Mouse (Mus musculus) thymus, postnatal 36 days (tissue): ENCODE data around the gene Wdfy3.
"Not testable (repeated sequence)": the region's sequence is repeated elsewhere in the genome, so short reads cannot be mapped to it uniquely, and the experiment has no call there.

Experiments
- DNase-seq, 2 experiments: peaks; one replicate each; pipeline ENCODE4 v3.0.0; 2022; ENCODE audit warnings: mixed read lengths in 2 of 2

Gene Wdfy3

DNA sequence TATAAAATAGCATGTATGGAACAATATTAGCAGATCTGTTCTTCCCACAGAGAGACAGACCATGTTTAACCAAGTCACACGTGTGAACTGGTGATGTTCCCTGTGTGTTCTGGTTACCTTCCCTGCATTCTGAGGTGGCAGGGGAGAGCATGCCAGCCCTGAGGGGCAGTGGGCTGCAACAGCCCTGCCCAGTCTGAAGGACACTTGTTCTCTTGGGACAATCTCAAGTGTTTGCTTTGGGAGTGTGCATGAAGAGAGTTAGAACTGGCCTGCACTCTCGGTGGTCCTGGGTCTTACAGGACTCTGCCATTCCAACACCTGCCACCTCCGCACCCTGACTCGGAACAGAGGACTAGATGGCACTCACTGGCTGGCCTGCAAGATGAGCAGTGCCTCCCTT is 193.5 kb downstream of the Wdfy3 start:
- no peak for DNase-seq

- DNase-seq, result no peak
These were observed 203.0 kb downstream of the Wdfy3 start for GRCm38 (mm10) chr5:101866722-101867121.

GRCm38 (mm10) chr5:101863946-101864345 is 205.8 kb downstream of the Wdfy3 start:
- DNase-seq, result no peak

GRCm38 (mm10) chr5:101862651-101863050 is 207.1 kb downstream of the Wdfy3 start:
- DNase-seq, result no peak

DNA sequence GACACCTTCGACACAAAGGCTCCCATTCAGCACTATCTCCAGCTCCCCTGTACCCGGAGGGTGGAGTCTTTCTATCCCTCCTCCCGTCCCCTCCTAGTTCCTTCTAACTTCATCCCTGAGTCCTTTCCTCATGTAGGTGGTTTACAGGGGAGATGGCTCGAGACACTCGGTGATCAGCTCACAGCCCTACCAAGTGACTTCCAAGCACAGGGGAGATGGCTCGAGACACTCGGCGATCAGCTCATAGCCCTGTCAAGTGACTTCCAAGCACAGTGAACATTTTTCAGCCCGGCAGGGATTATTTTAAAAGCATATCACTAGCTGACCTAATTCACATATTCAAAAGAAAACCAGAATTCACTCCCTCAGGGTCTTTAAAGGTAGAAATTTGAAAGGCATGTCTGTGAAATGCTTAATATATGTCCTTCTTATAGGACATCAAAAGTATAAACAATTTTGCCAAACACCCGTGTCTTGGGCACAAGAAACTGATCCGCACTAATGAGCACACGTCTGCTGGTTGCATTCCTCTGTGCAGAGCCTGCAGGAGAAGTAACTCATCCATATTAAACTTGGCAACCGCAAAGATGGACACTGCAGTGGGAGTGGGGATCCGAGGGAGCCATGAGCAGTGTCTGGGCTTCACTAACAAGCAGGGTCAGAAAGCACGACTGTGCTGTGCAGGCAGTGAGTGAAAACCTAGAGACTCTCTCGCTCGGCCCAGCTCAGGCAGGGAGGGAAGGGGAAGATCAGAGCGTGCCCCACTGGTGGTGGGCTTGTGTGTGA is 207.7 kb downstream of the Wdfy3 start:
- no peak for DNase-seq

- no peak for DNase-seq
These were observed 210.8 kb downstream of the Wdfy3 start for GRCm38 (mm10) chr5:101858891-101859436.

DNA sequence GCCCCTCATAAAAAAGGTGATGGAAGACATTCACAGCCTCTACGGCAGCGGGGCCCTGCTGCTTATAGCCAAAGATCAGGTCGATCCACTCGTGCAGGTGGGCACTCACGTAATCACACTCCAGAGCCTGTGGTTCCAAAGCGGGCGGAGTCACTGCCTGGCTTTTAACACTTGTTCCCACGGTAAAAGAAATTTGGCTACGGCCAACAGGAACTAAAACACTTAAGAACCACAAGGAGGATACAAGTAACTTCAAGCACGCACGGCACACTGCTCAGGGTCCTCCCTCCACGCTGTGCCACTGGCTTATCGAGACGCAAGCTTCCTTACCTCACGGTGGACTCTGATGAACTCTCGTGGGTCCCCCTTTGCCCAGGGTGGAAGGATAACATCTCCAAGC is 214.2 kb downstream of the Wdfy3 start:
- DNase-seq, result no peak

- no peak for DNase-seq
These were observed 215.1 kb downstream of the Wdfy3 start for GRCm38 (mm10) chr5:101854667-101855066.

DNA sequence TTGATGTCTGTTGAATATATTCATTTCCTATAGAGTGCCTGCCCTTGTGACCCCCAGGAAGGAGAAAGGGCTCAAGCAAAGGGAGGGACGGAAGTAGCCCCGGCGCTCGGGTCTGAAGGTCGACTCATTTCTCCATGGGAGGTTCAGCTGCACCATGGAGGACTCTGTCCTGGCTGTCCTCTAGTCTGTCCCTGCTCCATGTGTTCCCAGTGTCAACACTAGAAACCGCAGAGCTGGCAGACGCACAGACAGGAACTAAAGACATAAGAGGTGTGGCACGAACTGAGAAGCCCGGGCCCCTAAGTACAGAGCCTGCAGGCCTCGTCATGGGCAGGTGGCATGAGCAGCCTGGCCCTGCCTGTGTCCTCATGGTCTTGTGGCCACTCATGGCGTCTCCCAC is 215.6 kb downstream of the Wdfy3 start:
- DNase-seq, result no peak

- DNase-seq, result no peak
These were observed 217.5 kb downstream of the Wdfy3 start for GRCm38 (mm10) chr5:101852116-101852680.

DNA sequence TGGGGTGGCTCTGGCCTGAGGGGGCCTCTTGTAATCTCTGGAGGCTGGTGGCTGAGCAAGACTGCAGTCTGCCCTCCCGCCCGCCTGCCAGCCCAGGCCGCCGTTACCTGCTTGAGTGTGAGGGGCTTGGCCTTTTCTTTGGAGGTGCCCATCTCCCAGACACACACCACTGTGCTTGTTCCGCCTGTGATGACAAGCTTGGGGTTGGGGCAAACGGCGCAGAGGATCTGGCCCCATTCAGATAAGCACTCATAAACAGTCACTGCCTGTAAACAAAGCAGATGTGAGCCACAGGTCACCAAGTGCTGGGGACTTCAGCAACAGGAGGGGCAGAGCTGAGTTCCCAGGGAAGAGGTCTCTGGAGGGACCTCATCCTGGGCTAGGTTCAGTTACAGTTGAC is 218.6 kb downstream of the Wdfy3 start:
- DNase-seq, result no peak

DNA sequence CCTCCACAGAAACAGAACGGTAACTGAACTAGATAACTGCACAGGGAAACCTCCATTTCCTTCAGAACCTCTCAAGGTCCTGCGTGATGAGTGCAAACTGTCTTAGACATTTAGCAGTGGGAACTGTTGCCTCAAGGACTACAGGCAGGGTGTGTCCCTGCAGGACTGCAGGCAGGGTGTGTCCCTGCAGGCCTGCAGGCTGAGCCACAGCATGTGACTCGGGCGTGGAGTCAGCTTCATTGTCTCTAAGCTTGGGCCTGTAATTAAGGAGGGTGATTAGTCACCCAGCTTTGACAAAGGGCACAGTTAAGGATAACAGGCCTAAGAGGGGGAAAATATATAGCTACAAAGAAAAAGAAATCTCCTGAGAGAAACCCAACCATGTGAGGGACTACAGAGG is 222.0 kb downstream of the Wdfy3 start:
- DNase-seq, result no peak

GRCm38 (mm10) chr5:101847323-101847722 is 222.4 kb downstream of the Wdfy3 start:
- DNase-seq, result no peak

DNA sequence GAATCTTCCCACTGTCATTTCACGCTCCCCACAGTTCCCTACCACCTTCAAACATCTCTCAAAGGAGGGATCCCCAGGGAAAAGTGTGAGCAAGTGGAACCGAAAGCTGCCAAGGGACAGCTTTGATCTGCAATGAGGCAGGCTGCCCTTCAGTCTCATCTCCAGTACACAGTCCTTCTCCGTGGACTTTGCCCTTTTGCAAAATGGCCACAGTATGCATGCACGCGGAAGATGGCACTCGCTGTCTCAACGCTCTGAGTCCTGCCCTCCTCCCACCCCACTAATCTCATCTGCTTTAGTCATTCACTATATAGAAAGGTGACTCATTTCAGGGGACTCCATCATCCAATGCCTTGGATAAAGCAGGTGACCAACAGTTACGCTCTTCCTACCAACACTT is 223.8 kb downstream of the Wdfy3 start:
- DNase-seq, result no peak

- DNase-seq, result no peak
These were observed 224.7 kb downstream of the Wdfy3 start for GRCm38 (mm10) chr5:101845011-101845410.

- DNase-seq, result no peak
These were observed 229.2 kb downstream of the Wdfy3 start for GRCm38 (mm10) chr5:101840476-101840875.

GRCm38 (mm10) chr5:101837605-101838004 is 232.1 kb downstream of the Wdfy3 start:
- DNase-seq, result not testable (repeated sequence)

- DNase-seq, result no peak
These were observed 233.5 kb downstream of the Wdfy3 start for GRCm38 (mm10) chr5:101836221-101836620.

GRCm38 (mm10) chr5:101833875-101834274 is 235.8 kb downstream of the Wdfy3 start:
- no peak for DNase-seq

- no peak for DNase-seq
These were observed 236.7 kb downstream of the Wdfy3 start for GRCm38 (mm10) chr5:101832991-101833390.

DNA sequence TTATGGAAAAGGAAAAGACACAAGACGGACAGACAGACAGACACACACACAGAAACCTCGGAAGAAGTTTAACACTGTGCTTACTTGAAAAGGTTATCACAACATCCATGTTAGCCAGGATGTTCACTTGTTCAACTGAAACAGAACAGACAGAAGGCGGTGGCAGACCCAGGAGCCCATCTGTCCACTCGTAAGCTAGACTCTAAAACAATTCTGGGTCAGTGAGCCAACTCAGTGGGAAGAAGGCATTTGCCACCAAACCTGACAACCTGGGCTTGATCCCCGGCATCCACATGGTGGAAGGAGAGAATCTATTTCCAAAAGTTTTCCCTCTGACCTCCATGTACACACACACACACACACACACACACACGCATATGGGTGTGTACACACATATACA is 237.7 kb downstream of the Wdfy3 start:
- no peak for DNase-seq

DNA sequence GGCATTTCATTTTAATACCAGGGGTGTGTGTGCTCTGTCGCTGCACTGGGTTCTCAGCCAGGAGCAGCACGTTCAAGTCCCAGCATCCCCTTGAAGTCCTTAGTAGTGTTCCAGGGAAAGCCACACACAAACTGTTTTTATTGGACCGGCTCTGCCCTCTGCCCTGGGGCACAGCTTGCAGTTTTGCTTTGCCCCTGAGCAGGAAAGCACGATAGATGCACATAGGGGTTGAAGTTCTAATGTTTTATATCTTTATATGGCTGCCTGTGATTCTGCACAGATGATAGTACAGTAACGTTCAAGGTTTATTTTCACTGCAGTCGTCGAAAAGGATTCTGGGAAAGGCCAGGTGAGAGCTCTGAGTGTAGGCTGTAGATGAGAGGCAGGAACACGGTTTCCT is 239.5 kb downstream of the Wdfy3 start:
- DNase-seq, result no peak

- DNase-seq, result no peak
These were observed 240.8 kb downstream of the Wdfy3 start for GRCm38 (mm10) chr5:101828932-101829331.

DNA sequence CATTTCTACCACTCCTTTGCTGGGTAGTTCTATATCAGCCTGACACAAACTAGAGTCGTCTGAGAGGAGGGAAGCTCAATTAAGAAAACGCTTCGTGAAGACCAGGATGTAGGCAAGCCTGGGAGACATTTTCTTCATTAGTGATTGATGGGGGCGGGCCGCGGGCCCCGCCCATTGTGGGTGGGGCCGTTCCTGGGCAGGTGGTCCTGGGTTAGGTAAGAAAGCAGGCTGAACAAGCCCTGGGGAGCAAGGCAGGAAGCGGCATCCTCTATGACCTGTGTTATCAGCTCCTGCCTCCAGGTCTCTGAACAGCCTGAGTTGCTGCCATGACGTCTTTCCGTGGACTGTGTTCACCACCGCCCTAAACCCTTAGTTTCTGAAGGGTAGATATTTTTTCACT is 242.2 kb downstream of the Wdfy3 start:
- no peak for DNase-seq
